ENCODE assay signal across 17 mouse cellular contexts in the genomic region with DNA sequence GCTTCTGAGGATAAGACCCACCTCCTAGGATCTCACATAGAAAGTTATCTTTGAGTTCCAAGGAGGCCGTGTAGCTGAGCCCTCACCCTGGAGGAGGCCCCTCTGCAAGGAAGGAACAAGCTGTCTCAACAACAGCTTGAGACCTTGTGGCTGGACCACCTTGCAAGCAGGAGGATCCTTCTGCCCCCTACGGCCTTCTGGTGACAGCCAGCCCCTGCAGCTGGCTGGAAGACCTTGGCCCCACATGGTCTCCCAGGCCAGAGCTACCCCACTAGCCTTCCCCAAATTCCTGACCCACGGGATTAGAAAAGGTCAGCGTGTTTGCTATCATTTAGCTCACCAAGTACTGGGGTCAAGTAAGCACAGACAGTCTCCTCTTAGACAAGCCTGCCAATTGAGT.
"Had no signal": no experiment of that assay in that cellular context is flagged by ENCODE, and none has a peak within 500 bp of the region (broad histone marks: within the 10 kb centered on the region; RNA-seq: fewer than 3 reads in every experiment).

No protein-coding gene starts in this region.

- DNase-seq: cerebellum, adult 18-20 months; cerebellum, adult 2 months; cerebellum, adult 8-10 months; cerebellum, adult 9-10 months; cerebellum, adult 9-11 months; cerebellum, postnatal 14 days; cerebellum, postnatal 25 days; cerebellum, postnatal 36 days; forebrain, postnatal 0 days; gastrocnemius, adult 2 months; gastrocnemius, postnatal 10 days; gastrocnemius, postnatal 14 days; gastrocnemius, postnatal 25 days; gastrocnemius, postnatal 36 days; heart, adult 11 months; heart, adult 18-20 months; heart, adult 2 months had no signal
